In genomic region chr11:76917230-76917548, GRCm38 (mm10) we compare ENCODE assay signal across 11 mouse cellular contexts. TPM values are rescaled to one million over a fixed set of nuclear protein-coding genes. Genes with fewer than 3 reads are reported as not detected.
DNase-seq lines count a peak whose midpoint lies in the region; ATAC-seq and TF ChIP-seq lines count a peak whose summit lies in the region.
"Had no signal": no experiment of that assay in that cellular context is flagged by ENCODE, and none has a peak within 500 bp of the region (broad histone marks: within the 10 kb centered on the region; RNA-seq: fewer than 3 reads in every experiment).

No protein-coding gene starts in this region.

- ATAC-seq in heart, embryonic 15.5 days (replicated peaks; ENCODE audit: insufficient number of reproducible peaks, insufficient read depth, low FRiP score, low read depth) = no peak
- ATAC-seq in midbrain, embryonic 14.5 days (ENCODE audit: low FRiP score, low TSS enrichment) = no peak
- no peak for ATAC-seq in midbrain, postnatal 0 days (ENCODE audit: low FRiP score)
- no peak for ATAC-seq in limb, embryonic 11.5 days (ENCODE audit: insufficient number of reproducible peaks, low FRiP score, low TSS enrichment, low read depth)
- ATAC-seq in activated CD4-positive, CD25-positive, alpha-beta regulatory T cell, adult 4 months = no peak

- H3K9me3 ChIP-seq in heart, embryonic 15.5 days (replicated peaks) = no peaks in the 10 kb centered on the region
- no peaks in the 10 kb centered on the region for H3K9me3 ChIP-seq in midbrain, embryonic 14.5 days (ENCODE audit: control insufficient read depth, low read length)
- no peaks in the 10 kb centered on the region for H3K9me3 ChIP-seq in midbrain, postnatal 0 days (ENCODE audit: low read length)
- no peaks in the 10 kb centered on the region for H3K9me3 ChIP-seq in limb, embryonic 11.5 days (ENCODE audit: control insufficient read depth, low read length)

- no peaks in the 10 kb centered on the region for H3K36me3 ChIP-seq in heart, embryonic 15.5 days
- H3K36me3 ChIP-seq in midbrain, embryonic 14.5 days (ENCODE audit: control insufficient read depth, insufficient read depth, low read length) = no peaks in the 10 kb centered on the region
- H3K36me3 ChIP-seq in midbrain, postnatal 0 days (ENCODE audit: insufficient read depth, low read length) = no peaks in the 10 kb centered on the region
- no peaks in the 10 kb centered on the region for H3K36me3 ChIP-seq in limb, embryonic 11.5 days (ENCODE audit: control insufficient read depth, insufficient read depth, low read length)

- no peak for TF ChIP-seq CTCF in midbrain, postnatal 0 days (IDR thresholded peaks at IDR 0.05)

- H3K4me2 ChIP-seq in heart, embryonic 15.5 days = 0 out of 2 replicates have a peak overlapping the region, but pooled peaks have one; percentile 18
- no peak overlapping the region for H3K4me2 ChIP-seq in midbrain, embryonic 14.5 days (ENCODE audit: low read length)
- no peak overlapping the region for H3K4me2 ChIP-seq in midbrain, postnatal 0 days (ENCODE audit: low read depth, low read length, poor library complexity, severe bottlenecking)
- H3K4me2 ChIP-seq in limb, embryonic 11.5 days (ENCODE audit: low read depth, severe bottlenecking) = peak overlapping the region; percentile 18; the same call in 1 of the 2 replicates

- no peak overlapping the region for H3K27ac ChIP-seq in heart, embryonic 15.5 days
- no peak overlapping the region for H3K27ac ChIP-seq in midbrain, embryonic 14.5 days (replicated peaks; ENCODE audit: low read depth, low read length)
- no peak overlapping the region for H3K27ac ChIP-seq in midbrain, postnatal 0 days (ENCODE audit: low read depth, low read length)
- H3K27ac ChIP-seq in limb, embryonic 11.5 days (replicated peaks; ENCODE audit: low read depth, low read length) = no peak overlapping the region

- no peak overlapping the region for H3K9ac ChIP-seq in heart, embryonic 15.5 days
- H3K9ac ChIP-seq in midbrain, embryonic 14.5 days (replicated peaks; ENCODE audit: low read length) = no peak overlapping the region
- H3K9ac ChIP-seq in midbrain, postnatal 0 days (replicated peaks; ENCODE audit: low read length, poor library complexity, severe bottlenecking) = no peak overlapping the region
- no peak overlapping the region for H3K9ac ChIP-seq in limb, embryonic 11.5 days (ENCODE audit: low read length)

- peaks cover 17% of the 10 kb centered on the region for H3K4me1 ChIP-seq in heart, embryonic 15.5 days (replicated peaks)
- H3K4me1 ChIP-seq in midbrain, embryonic 14.5 days (ENCODE audit: control insufficient read depth, insufficient read depth, low read length) = no peaks in the 10 kb centered on the region; the same call in 1 of the 2 replicates
- no peaks in the 10 kb centered on the region for H3K4me1 ChIP-seq in midbrain, postnatal 0 days (ENCODE audit: insufficient read depth, low read length)
- H3K4me1 ChIP-seq in limb, embryonic 11.5 days (ENCODE audit: control insufficient read depth, insufficient read depth, low read length) = peaks cover 7% of the 10 kb centered on the region; the same call in 1 of the 2 replicates

- no peaks in the 10 kb centered on the region; the same call in 1 of the 2 replicates for H3K27me3 ChIP-seq in heart, embryonic 15.5 days
- no peaks in the 10 kb centered on the region for H3K27me3 ChIP-seq in midbrain, embryonic 14.5 days (ENCODE audit: control insufficient read depth, insufficient read depth, low read length)
- H3K27me3 ChIP-seq in midbrain, postnatal 0 days (ENCODE audit: insufficient read depth, low read length) = no peaks in the 10 kb centered on the region
- no peaks in the 10 kb centered on the region for H3K27me3 ChIP-seq in limb, embryonic 11.5 days (ENCODE audit: control insufficient read depth, insufficient read depth, low read length)

- DNase-seq in heart, adult 18-20 months = no peak
- DNase-seq in midbrain, embryonic 14.5 days = peak; percentile 18
- DNase-seq in midbrain, postnatal 0 days (ENCODE audit: low spot score) = no peak
- no peak for DNase-seq in limb, embryonic 11.5 days (ENCODE audit: low spot score)
- no peak for DNase-seq in natural killer cell, adult 2 months (ENCODE audit: low spot score in 2 of 2)
- DNase-seq in spleen, adult 12 weeks (ENCODE audit: low spot score) = no peak

- H3K4me3 ChIP-seq in heart, embryonic 15.5 days = no peak overlapping the region
- no peak overlapping the region for H3K4me3 ChIP-seq in midbrain, embryonic 14.5 days (replicated peaks; ENCODE audit: low read depth, low read length)
- no peak overlapping the region for H3K4me3 ChIP-seq in midbrain, postnatal 0 days (ENCODE audit: low read depth, low read length)
- H3K4me3 ChIP-seq in limb, embryonic 11.5 days (ENCODE audit: low read depth, low read length) = no peak overlapping the region
- H3K4me3 ChIP-seq: erythroblast, embryonic 14.5 days had no signal

- 59% methylated on average over 3 of the region's 3 CpGs for WGBS in heart, embryonic 15.5 days
- 48% methylated on average over 3 of the region's 3 CpGs for WGBS in midbrain, embryonic 14.5 days
- 58% methylated on average over 3 of the region's 3 CpGs for WGBS in midbrain, postnatal 0 days
- 48% methylated on average over 3 of the region's 3 CpGs for WGBS in limb, embryonic 11.5 days

RNA-seq across cellular contexts. Expression of gene Blmh, which starts 7.4 kb away (rescaled TPM):
- polyA plus RNA-seq in heart, embryonic 15.5 days (2015; fragmentation: Nextera tagmentation; extraction: Ambion mirVana) = 88.3 and 103 TPM in 2 replicates
- 10 to 100 TPM; 26.3 to 30.1 TPM for total RNA-seq in heart, adult 18-20 months (2021)
- 113 and 136 TPM in 2 replicates for polyA plus RNA-seq in midbrain, embryonic 14.5 days (2014; fragmentation: Nextera tagmentation; extraction: Ambion mirVana)
- total RNA-seq in midbrain, postnatal 0 days (2014; rRNA removed) = 88.5 and 90.8 TPM in 2 replicates
- 116 and 127 TPM in 2 replicates for polyA plus RNA-seq in midbrain, postnatal 0 days (2015; fragmentation: Nextera tagmentation; extraction: Ambion mirVana)
- 171 and 181 TPM in 2 replicates for polyA plus RNA-seq in limb, embryonic 11.5 days (2014; fragmentation: Nextera tagmentation; extraction: Ambion mirVana)
- 10 to 100 TPM; 77.1 to 98.7 TPM for polyA plus RNA-seq in activated CD4-positive, CD25-positive, alpha-beta regulatory T cell, adult 4 months (2017; shearing (Covaris generic))

RNA-seq across cellular contexts. Expression of gene Tmigd1, which starts 15.2 kb away (rescaled TPM):
- polyA plus RNA-seq in heart, embryonic 15.5 days (2015; fragmentation: Nextera tagmentation; extraction: Ambion mirVana) = 0.13 TPM in 1 of 2 replicates, not detected in the other
- under 1 TPM in 1 of 2 experiments, not detected in 1; 0.28 TPM for total RNA-seq in heart, adult 18-20 months (2021)
- polyA plus RNA-seq in midbrain, embryonic 14.5 days (2014; fragmentation: Nextera tagmentation; extraction: Ambion mirVana) = 0.16 TPM in 1 of 2 replicates, not detected in the other
- total RNA-seq in midbrain, postnatal 0 days (2014; rRNA removed) = not detected in 2 replicates
- polyA plus RNA-seq in midbrain, postnatal 0 days (2015; fragmentation: Nextera tagmentation; extraction: Ambion mirVana) = 0.18 TPM in 1 of 2 replicates, not detected in the other
- not detected in 2 replicates for polyA plus RNA-seq in limb, embryonic 11.5 days (2014; fragmentation: Nextera tagmentation; extraction: Ambion mirVana)
- polyA plus RNA-seq in activated CD4-positive, CD25-positive, alpha-beta regulatory T cell, adult 4 months (2017; shearing (Covaris generic)) = 1 to 10 TPM; 1.8 to 2.5 TPM
- total RNA-seq: granulocyte monocyte progenitor cell, adult 5-6 weeks; liver, adult 2 months had no signal
- polyA plus RNA-seq: erythroblast, embryonic 14.5 days; liver, adult 2 months had no signal

Comparison
In these comparisons a context has a peak if more than half of its experiments do, and no peak if none do; other contexts are left out.
1. H3K4me2 ChIP-seq: peak in heart, embryonic 15.5 days (single experiment) and limb, embryonic 11.5 days (single experiment); none in midbrain, embryonic 14.5 days (single experiment) and midbrain, postnatal 0 days (single experiment).